Mouse (Mus musculus) liver, embryonic 15.5 days (tissue): ENCODE measurements around the gene Cntln. TPM values are rescaled to one million over a fixed set of nuclear protein-coding genes. Genes with fewer than 3 reads are reported as not detected.

Experiments used
- ATAC-seq: fragments of 200-750 bp; cut with Nextera tagmentation; 2 replicates; pipeline ENCODE4 v1.8.0; 2017; ENCODE audit warnings: moderate number of reproducible peaks, mild to moderate bottlenecking, moderate library complexity; ENCODE audit not compliant: insufficient read depth
- H3K27ac ChIP-seq: fragments of 300-500 bp; sonication (generic); replicated peaks from 2 replicates; pipeline ENCODE4 v1.5.1; 2015; ENCODE audit warnings: mild to moderate bottlenecking, inconsistent platforms
- H3K27me3 ChIP-seq: fragments of 300-500 bp; sonication (generic); 2 replicates; pipeline ENCODE4 v1.6.1; 2015; ENCODE audit warnings: mild to moderate bottlenecking, inconsistent platforms
- H3K36me3 ChIP-seq: fragments of 300-500 bp; sonication (generic); replicated peaks from 2 replicates; pipeline ENCODE4 v1.6.1; 2015; ENCODE audit warnings: moderate library complexity, mild to moderate bottlenecking, inconsistent platforms
- H3K4me1 ChIP-seq: fragments of 300-500 bp; sonication (generic); replicated peaks from 2 replicates; pipeline ENCODE4 v1.6.1; 2015; ENCODE audit warnings: inconsistent platforms
- H3K4me2 ChIP-seq: fragments of 300-500 bp; sonication (generic); 2 replicates; pipeline ENCODE4 v1.6.1; 2015; ENCODE audit warnings: moderate library complexity, mild to moderate bottlenecking, inconsistent platforms
- H3K4me3 ChIP-seq: fragments of 300-500 bp; sonication (generic); replicated peaks from 2 replicates; pipeline ENCODE4 v1.5.1; 2015; ENCODE audit warnings: mild to moderate bottlenecking, inconsistent platforms
- H3K9ac ChIP-seq: fragments of 300-500 bp; sonication (generic); 2 replicates; pipeline ENCODE4 v1.6.1; 2015; ENCODE audit warnings: moderate library complexity, mild to moderate bottlenecking, inconsistent platforms
- H3K9me3 ChIP-seq: fragments of 300-500 bp; sonication (generic); replicated peaks from 2 replicates; pipeline ENCODE4 v1.6.1; 2016; ENCODE audit warnings: inconsistent platforms
- WGBS: fragments of 180-500 bp; shearing (Covaris S2); methylation state at CpG from one replicate; pipeline ENCODE4 v1.1.7; 2015; ENCODE audit warnings: mixed read lengths; ENCODE audit not compliant: insufficient replicate concordance; 5-methylcytosine and 5-hydroxymethylcytosine counted together
- polyA plus RNA-seq: library from polyadenylated mRNA; unstranded; fragments of >200 nt; fragmentation: Nextera tagmentation; extraction: Ambion mirVana; gene quantifications from 2 replicates; pipeline ENCODE4 v1.2.1, GENCODE M21; 2015

The Cntln gene
- polyA plus RNA-seq, 1 experiment from 2014 or later: 2.0 TPM

DNA sequence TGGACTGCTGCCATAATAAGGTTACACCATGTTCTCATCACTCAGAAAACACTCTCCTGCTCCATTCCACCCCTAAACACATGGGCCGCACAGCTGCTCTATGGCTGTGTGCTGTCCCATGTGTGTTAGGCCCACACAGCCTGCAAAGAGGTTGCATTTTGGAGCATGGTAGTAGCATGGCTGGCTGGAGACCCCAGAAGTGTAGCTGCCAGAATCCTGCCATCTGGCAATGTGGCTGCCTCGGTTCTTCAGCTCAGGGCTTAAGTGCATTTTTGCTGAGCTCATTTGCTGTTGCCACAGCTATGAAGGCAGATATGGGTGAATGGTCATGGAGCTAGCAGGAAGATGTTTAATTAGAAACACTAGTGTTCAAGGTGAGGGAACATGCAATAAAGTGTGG lies 58.0 kb downstream of the Cntln start:
- H3K4me1 ChIP-seq: no peaks in the 10 kb centered on the region

DNA sequence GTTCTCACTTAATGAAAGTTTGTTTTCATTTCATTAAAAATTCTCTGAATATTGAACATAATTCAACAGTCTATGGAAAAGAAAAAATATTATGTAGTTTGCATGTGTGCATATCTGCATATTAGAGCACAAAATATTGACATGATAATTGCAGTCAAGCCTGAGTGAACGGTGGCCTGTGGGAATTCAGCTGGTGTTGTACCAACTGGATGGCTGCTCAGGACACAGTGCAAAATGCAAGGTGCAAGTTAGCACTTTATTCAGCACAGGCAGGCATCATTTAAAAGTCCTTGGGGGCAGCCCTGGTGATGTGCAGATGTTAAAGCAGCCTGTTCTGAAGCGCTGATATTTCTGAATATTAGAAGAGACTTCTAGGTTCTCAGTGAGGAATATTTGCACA lies 58.5 kb downstream of the Cntln start:
- no peak for ATAC-seq
- H3K4me1 ChIP-seq: no peaks in the 10 kb centered on the region
- H3K27me3 ChIP-seq: no peaks in the 10 kb centered on the region
- no peak overlapping the region for H3K27ac ChIP-seq
- H3K36me3 ChIP-seq: no peaks in the 10 kb centered on the region
- WGBS: 67% methylated on average over 2 of the region's 2 CpGs
- H3K9me3 ChIP-seq: no peaks in the 10 kb centered on the region
- no peak overlapping the region for H3K4me2 ChIP-seq
- H3K4me3 ChIP-seq: no peak overlapping the region
- H3K9ac ChIP-seq: no peak overlapping the region

More for the DNA sequence above, 58.0 kb downstream of the Cntln start:
- no peak overlapping the region for H3K4me2 ChIP-seq
- no peaks in the 10 kb centered on the region for H3K36me3 ChIP-seq
- H3K4me3 ChIP-seq: no peak overlapping the region
- 67% methylated on average over 2 of the region's 2 CpGs for WGBS
- no peak overlapping the region for H3K9ac ChIP-seq
- no peak overlapping the region for H3K27ac ChIP-seq
- H3K9me3 ChIP-seq: no peaks in the 10 kb centered on the region
- no peak for ATAC-seq
- no peaks in the 10 kb centered on the region for H3K27me3 ChIP-seq

DNA sequence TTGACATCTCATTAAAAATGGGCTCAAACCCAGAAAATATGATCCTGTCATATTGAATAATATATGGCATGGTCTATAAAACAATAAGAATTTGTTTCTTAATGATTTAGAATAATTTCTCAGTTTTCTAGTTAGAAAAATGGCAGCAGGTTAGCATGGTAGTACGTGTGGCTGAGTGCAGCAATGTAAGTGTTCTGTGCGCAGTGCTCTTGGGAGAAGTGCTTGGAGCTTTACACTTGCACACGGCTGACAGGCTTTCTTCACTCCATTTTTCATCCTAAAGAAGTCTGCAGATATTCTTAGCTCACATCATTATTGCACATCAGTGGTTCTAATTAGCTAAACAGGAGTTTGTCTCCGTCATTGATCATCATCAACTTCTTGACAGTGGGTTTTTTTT lies 60.0 kb downstream of the Cntln start:
- no peaks in the 10 kb centered on the region for H3K9me3 ChIP-seq
- H3K4me2 ChIP-seq: no peak overlapping the region
- 68% methylated on average over 4 of the region's 4 CpGs for WGBS
- no peak overlapping the region for H3K4me3 ChIP-seq
- H3K4me1 ChIP-seq: no peaks in the 10 kb centered on the region
- H3K9ac ChIP-seq: no peak overlapping the region
- H3K27me3 ChIP-seq: no peaks in the 10 kb centered on the region
- ATAC-seq: no peak
- no peak overlapping the region for H3K27ac ChIP-seq
- no peaks in the 10 kb centered on the region for H3K36me3 ChIP-seq

DNA sequence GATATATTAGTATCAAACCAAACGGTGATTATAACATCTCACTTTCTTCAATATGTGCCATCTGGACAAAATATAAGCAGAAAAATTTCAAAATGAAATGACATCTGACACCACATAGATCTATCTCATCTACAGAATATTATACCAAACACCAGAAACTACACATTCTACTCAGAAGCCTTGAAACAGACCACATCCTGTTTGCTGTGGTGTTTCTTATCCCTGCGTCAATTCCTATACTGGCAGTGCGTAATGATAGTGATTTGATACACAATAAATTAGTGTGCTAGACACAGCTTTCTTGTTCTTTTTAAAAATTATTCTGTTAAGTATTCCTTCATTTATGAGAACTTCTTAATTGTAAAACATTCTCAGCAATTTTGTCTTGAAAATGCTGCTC lies 62.3 kb downstream of the Cntln start:
- H3K27me3 ChIP-seq: no peaks in the 10 kb centered on the region
- H3K4me3 ChIP-seq: no peak overlapping the region
- no peak overlapping the region for H3K4me2 ChIP-seq
- H3K36me3 ChIP-seq: no peaks in the 10 kb centered on the region
- no peaks in the 10 kb centered on the region for H3K4me1 ChIP-seq
- ATAC-seq: no peak
- H3K9me3 ChIP-seq: no peaks in the 10 kb centered on the region
- H3K27ac ChIP-seq: no peak overlapping the region
- WGBS: 52% methylated on average over 3 of the region's 3 CpGs
- no peak overlapping the region for H3K9ac ChIP-seq

DNA sequence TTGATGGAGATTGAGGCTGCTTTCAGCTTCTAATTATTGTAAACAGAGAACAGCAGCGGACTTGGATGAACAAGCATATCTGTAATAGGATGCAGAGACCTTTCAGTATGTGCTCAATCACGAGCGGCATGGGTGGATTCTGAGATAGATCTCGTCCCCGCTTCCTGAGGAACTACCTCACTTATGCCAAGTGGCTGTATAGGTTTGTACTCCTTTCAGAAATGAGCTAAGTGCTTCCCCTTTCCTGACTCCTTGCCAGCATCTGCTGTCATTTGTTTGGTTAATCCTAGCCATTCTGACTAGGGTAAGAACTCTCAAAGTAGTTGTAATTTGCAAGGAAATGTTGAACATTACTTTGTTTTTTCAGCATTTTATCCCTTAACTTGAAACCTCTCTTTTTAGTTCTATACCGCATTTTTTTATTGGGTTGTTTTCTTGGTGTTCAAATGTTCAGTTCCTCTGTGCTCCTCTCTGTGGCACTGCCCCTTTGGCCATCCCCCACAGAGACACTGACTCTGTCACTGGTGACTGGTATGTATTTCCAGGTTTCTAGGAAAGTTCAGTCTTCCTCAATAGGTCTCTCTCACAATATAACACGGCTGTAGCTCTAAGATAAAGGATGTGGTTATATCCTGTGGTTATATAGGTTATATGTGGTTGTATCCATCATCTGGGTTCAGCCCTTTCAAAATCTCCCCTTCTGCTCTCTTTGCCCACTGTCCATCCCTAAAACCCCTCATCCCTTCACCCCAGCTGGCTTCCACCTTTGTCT lies 93.0 kb downstream of the Cntln start:
- Histone ChIP-seq H3K4me1 (no peaks in the 10 kb centered on the region), H3K36me3 (no peaks in the 10 kb centered on the region), H3K4me3 (no peak overlapping the region)

DNA sequence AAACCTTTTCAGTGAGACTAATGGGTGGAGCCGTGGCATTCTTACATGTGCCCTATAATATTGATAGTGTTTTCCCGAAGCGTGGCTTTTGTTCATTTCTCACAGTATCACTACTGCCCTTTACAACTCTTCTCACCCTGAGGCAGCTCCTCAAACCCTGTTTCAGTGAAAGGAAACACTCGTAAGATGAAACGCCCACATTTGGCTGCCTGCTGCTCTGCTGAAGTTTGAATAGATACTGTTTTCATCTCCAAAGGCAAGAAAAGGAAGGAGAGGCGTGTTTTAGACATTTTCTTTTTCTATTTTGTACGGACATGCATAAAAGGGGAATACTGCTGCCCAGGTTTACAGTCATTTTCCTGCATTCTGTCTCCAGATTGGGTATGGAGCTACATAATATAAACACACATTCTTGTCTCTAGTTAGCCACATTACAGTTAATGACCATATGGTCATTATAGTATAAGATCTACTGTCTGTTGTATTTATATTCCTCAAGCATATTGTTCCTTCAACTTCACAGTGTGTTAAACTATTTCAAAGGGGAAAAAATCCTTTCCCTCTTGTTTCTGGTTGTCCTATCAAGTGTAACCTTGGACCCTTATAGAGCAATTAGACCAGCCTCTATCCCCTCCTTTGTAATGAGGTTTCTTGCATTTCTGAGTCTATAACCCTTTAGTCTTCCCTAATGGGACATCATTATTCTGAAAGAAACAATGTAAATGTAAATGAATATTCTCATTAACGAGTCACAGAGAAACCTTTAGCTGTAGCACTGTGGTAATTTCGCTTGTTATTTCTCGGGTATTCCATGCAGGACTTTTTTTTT lies 111.6 kb downstream of the Cntln start:
- Histone ChIP-seq H3K27ac (no peak overlapping the region), H3K27me3 (no peaks in the 10 kb centered on the region), H3K9me3 (no peaks in the 10 kb centered on the region), H3K4me1 (no peaks in the 10 kb centered on the region), H3K36me3 (no peaks in the 10 kb centered on the region), H3K4me3 (no peak overlapping the region), H3K9ac (no peak overlapping the region), H3K4me2 (no peak overlapping the region)
- 65% methylated on average over 10 of the region's 10 CpGs for WGBS
- ATAC-seq: no peak

More for the DNA sequence above, 93.0 kb downstream of the Cntln start:
- no peak overlapping the region for H3K27ac ChIP-seq
- H3K4me2 ChIP-seq: no peak overlapping the region
- no peak overlapping the region for H3K9ac ChIP-seq
- no peak for ATAC-seq
- no peaks in the 10 kb centered on the region for H3K27me3 ChIP-seq
- H3K9me3 ChIP-seq: no peaks in the 10 kb centered on the region
- 16% methylated on average over 7 of the region's 7 CpGs for WGBS

DNA sequence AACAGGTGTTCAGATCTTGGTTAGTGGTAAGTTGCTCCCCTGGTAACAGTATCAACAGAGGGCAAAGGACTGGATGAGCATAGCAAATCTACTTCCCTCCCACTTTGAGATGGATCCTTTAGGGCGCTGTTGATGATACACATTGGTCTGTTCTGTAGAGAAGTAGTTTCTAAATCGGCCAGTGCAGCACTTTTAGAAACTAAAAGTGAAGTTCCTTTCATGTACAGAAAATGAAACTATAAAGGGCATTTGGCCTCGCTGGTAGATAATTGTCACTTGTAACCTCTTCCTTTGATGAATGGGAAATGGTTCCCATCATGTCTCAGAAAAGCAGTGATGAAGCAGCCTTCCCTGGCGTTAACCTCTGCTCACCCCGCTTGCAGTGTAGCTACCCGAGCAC lies 121.5 kb downstream of the Cntln start:
- Histone ChIP-seq H3K27ac (no peak overlapping the region), H3K27me3 (no peaks in the 10 kb centered on the region), H3K9ac (no peak overlapping the region), H3K4me3 (no peak overlapping the region), H3K36me3 (no peaks in the 10 kb centered on the region), H3K4me1 (no peaks in the 10 kb centered on the region), H3K9me3 (no peaks in the 10 kb centered on the region), H3K4me2 (no peak overlapping the region)
- ATAC-seq: no peak
- WGBS: 58% methylated on average over 6 of the region's 6 CpGs

DNA sequence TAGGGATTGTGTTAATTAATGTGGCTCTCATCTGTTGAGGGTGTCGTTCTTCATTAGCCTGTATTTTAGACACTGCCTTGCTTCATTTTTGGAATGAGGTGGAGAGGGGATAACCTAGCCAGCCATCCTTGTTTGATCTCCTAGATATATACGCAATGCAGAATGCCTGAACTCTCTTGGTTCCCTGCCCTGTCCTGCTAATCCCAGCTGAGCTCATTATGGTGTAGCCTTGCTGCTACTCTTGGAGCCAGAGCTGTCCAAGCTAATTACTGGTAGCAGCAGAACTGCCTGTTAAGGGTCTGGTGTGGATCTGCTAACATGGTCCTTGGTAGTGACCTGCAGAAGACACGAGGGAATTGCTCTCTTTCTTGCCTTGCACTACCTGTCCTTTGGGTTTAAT lies 122.7 kb downstream of the Cntln start:
- H3K27me3 ChIP-seq: no peaks in the 10 kb centered on the region
- ATAC-seq: no peak
- 61% methylated on average over 3 of the region's 3 CpGs for WGBS
- H3K9ac ChIP-seq: no peak overlapping the region
- H3K36me3 ChIP-seq: no peaks in the 10 kb centered on the region
- no peaks in the 10 kb centered on the region for H3K4me1 ChIP-seq
- H3K4me2 ChIP-seq: no peak overlapping the region
- no peak overlapping the region for H3K4me3 ChIP-seq
- H3K9me3 ChIP-seq: no peaks in the 10 kb centered on the region
- no peak overlapping the region for H3K27ac ChIP-seq

DNA sequence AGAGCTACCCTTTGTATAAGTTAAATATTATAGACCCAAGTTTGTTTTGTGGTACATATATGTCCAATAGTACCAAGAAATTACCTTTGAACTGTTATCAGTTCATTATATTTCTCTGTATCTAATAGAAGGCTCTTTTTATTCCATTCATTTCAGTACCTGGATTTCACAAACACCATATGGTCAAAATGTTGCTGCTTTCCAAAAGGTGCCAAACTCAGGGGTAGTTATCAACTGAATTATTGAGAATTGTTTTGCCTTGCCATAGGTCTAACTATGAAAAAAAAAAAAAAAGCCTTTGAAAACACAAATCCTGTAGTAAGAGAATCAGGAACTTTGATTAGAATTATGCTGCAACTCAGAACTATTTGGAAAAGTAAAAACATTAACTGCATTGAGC lies 126.7 kb downstream of the Cntln start:
- Histone ChIP-seq H3K4me1 (no peaks in the 10 kb centered on the region), H3K4me2 (no peak overlapping the region), H3K9me3 (no peaks in the 10 kb centered on the region), H3K27ac (no peak overlapping the region), H3K4me3 (no peak overlapping the region), H3K9ac (no peak overlapping the region), H3K27me3 (no peaks in the 10 kb centered on the region), H3K36me3 (no peaks in the 10 kb centered on the region)
- ATAC-seq: no peak

DNA sequence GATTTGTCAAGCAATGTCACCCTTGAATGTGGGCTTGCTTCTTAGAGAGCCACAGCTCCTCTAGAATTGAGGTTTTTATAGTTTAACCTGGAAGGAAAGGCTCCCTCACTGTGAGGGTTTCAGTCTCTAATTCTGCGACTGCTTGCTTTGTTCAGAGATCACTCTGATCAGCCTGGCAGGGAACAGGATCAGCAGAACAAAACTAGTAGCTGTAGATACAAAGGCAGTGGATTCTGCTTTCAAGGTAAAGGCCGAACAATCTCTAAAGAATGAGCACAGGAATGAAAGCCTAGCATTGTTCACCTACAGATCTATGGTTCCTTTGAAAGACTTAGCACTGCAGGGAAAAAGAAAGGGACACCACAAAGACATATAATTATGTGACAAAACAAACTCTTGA lies 161.6 kb downstream of the Cntln start:
- H3K27me3 ChIP-seq: no peaks in the 10 kb centered on the region
- no peak for ATAC-seq
- H3K4me1 ChIP-seq: no peaks in the 10 kb centered on the region
- H3K36me3 ChIP-seq: no peaks in the 10 kb centered on the region
- no peak overlapping the region for H3K4me2 ChIP-seq
- no peak overlapping the region for H3K27ac ChIP-seq
- no peak overlapping the region for H3K9ac ChIP-seq
- H3K4me3 ChIP-seq: no peak overlapping the region
- H3K9me3 ChIP-seq: no peaks in the 10 kb centered on the region
- 65% methylated on average over 2 of the region's 2 CpGs for WGBS

DNA sequence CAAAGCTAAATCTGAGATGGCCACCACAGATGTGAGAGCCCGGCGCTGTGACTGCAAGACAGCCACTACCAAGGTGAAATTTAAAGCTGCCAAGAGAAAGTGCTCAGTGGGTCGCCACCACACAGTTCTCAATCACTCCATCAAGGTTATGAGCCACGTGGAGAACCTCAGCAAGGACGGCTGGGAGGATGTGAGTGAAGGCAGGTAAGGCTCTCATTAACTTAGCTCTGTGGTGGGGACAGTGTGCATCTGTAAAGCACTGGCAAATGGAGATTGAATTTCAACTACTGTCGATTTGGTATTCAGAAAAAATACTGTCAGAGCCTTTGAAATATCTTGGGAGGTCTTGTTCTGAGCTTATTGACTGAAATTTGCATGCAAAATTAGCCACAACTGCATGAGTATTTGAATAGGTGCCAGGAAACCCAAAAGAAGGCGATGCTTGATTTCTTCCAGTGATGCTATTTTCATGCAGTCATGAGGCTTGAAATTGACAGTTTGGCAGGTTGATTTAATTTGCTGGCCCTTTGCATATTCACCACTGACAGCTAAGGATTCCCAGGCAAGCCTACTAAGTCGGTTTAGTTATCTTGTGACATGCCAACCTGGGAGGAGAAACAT lies 165.9 kb downstream of the Cntln start:
- Histone ChIP-seq H3K4me3 (no peak overlapping the region), H3K9ac (no peak overlapping the region), H3K27me3 (no peaks in the 10 kb centered on the region), H3K4me1 (no peaks in the 10 kb centered on the region), H3K4me2 (no peak overlapping the region), H3K9me3 (no peaks in the 10 kb centered on the region), H3K27ac (no peak overlapping the region), H3K36me3 (no peaks in the 10 kb centered on the region)
- ATAC-seq: no peak
- 56% methylated on average over 8 of the region's 8 CpGs for WGBS
